Mouse (Mus musculus): ENCODE measurements around the gene Cttnbp2nl.

- no peak for TF ChIP-seq CTCF (IDR thresholded peaks at IDR 0.05)
- no peak for TF ChIP-seq EP300 (IDR thresholded peaks at IDR 0.05)
Measured at GRCm38 (mm10) chr3:105099526-105100269, 46.8 kb upstream of the Cttnbp2nl start.

All from lung, postnatal 0 days (tissue).